Mouse (Mus musculus) embryo, embryonic 10 days (tissue): ENCODE data around the gene Tex44.
A peak's percentile ranks its signal among the peaks of the same experiment; 100 is the strongest.
"Not testable (repeated sequence)": the region's sequence is repeated elsewhere in the genome, so short reads cannot be mapped to it uniquely, and the experiment has no call there.

ENCODE experiments used
- DNase-seq: peaks from one replicate; pipeline ENCODE4 v3.0.0-alpha.2; 2015; ENCODE audit warnings: low spot score

The Tex44 gene

DNA sequence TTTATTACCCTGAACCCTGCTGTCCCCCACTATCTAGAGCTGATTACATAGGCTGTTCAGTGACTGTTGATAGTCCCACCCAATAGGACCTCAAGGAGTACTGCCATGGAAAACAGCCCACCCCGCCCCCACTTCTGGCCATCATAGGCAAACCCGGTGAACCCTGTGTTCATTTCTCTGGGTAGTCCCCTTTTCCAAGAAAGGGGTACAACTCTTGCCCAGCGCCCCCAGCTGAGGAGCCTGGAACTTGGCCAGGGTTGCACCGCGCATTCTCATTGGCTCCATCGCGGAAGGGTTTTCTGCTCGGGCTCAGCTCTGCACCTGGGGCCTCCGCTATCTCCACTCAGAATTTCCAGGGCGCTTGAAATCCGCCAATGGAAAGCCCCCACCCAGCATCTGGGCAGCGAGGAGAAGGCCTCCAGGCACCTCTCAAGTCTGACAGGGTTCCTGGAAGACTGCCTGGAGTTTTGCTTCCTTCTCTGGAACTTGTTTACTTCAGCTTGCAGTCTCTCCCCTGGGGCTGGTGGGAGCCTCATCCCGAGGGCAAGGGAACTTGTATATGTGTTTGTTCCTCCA, 21.6 kb downstream of the Tex44 start:
- DNase-seq = no peak

- DNase-seq = no peak
Observed at GRCm38 (mm10) chr1:86448272-86448671, 22.1 kb downstream of the Tex44 start.

GRCm38 (mm10) chr1:86449966-86450365, 23.8 kb downstream of the Tex44 start:
- DNase-seq = peak; percentile 30

DNA sequence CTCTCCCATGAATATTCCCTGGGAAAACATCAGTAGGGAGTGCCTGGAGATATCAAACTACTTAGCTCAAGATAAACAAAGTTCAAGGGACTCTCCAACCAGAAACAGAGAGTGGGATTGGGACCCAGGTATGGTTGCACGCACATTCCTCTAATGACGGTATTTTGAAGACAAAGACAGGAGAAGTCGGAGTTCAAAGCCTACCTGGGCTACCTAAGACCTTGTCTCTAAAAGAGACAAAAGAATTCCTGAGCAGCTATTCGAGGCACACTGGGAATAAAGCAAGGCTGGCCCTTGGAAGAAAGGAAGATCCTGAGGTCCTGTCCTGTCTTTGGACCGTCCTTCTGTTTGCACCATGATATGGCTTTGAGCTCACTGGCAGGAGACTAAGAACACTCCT, 26.6 kb downstream of the Tex44 start:
- no peak for DNase-seq

GRCm38 (mm10) chr1:86456892-86457581, 30.9 kb downstream of the Tex44 start:
- DNase-seq = no peak

GRCm38 (mm10) chr1:86459371-86459770, 33.2 kb downstream of the Tex44 start:
- no peak for DNase-seq

DNA sequence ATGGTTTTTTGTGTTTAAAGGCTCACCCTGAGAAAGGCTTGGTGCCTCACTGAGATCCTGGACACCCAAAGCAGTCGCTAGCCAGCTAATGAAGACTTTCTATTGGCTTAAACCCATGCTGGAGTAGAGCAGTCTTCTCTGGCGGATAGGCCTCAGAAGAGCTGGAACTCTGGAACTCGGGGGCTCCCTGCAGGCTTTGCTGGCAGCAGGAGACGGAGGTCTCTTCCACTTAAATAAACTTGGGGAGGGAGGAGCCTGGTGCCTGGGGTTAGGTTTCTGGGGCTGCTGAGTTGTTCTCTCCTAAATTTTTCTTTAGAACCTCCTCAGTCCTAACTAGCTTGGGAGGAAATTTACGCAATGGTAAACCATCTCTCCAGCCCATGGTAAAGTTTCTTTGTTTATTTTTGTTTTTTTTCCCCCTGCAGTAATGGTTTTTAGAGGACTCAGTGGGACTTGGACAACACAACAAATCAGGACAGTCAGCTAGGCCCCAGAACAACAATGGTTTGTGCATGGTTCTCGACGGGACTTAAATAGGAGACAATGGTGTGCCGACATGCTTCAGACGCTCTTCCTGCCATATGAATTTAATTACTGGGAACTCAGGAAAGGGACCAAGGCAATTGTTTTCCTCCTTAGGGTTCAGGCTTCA, 38.2 kb downstream of the Tex44 start:
- DNase-seq = peak; percentile 41

- peak; percentile 44 for DNase-seq
Observed at GRCm38 (mm10) chr1:86464875-86465224, 38.7 kb downstream of the Tex44 start.

DNA sequence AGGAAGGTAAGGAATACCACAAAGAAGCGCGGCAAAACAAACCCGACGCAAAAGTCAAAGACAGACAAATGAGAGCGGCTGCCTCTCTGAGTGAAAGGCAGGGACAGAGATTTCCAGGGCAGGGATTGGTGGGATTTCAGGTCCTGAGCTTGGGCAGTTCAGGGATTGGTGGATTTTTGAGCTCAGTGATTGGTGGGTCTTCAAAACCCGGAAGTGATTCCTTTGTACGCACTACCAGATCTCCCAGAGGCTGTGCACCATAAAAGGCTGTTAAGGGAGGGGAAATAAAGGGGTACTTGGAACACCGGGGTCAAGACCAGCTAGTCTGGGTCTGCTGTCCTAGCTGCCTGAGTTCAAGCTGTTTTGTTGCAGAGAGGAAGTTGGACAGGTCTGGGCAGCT, 41.3 kb downstream of the Tex44 start:
- DNase-seq = no peak

DNA sequence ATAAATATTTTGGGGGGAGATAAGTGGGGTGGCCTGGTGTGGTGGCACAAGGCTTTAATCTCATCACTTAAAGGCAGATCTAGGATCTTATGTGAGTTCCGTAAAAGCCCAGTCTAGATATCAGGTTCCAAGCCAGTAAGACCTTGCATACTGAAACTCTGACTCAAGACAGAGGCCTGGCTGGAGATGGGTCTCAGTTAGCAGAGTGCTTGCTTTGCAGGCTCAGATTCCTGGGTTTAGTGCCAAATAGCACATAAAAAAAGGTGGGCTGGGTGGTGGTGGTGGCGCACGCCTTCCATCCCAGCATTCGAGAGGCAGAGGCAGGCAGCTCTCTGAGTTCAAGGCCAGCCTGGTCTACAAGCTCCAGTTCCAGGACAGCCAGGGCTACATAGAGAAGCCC, 43.7 kb downstream of the Tex44 start:
- DNase-seq = no peak

- no peak for DNase-seq
Observed at GRCm38 (mm10) chr1:86470519-86471181, 44.5 kb downstream of the Tex44 start.

DNA sequence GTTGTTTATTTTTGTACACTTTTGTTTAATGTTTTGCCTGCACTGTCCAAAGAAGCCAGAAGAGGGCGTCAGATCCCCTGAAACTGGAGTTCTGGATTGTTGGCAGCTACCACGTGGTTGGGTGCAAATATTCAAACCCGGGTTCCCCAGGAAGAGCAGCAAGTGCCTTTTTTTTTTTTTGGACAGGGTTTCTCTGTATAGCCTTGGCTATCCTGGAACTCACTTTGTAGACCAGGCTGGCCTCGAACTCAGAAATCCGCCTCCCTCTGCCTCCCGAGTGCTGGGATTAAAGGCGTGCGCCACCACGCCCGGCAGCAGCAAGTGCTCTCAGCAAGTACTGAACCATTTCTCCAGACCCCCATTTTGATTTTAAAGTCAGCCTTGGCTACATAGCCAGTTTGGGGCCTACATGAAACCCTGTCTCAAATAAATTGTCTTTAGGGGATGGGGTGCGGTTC, 45.4 kb downstream of the Tex44 start:
- not testable (repeated sequence) for DNase-seq

- peak; percentile 59 for DNase-seq
Observed at GRCm38 (mm10) chr1:86472197-86472952, 46.2 kb downstream of the Tex44 start.

GRCm38 (mm10) chr1:86473109-86473760, 47.1 kb downstream of the Tex44 start:
- DNase-seq = no peak
